Mouse (Mus musculus) heart, embryonic 11.5 days (tissue): ENCODE measurements around the gene Tnk1. TPM values are rescaled to one million over a fixed set of nuclear protein-coding genes. Genes with fewer than 3 reads are reported as not detected.

ENCODE experiments used
- ATAC-seq: fragments of 200-750 bp; cut with Nextera tagmentation; replicated peaks from 2 replicates; pipeline ENCODE4 v1.8.0; 2017; ENCODE audit warnings: moderate library complexity; ENCODE audit not compliant: insufficient number of reproducible peaks, low FRiP score, low TSS enrichment
- H3K27ac ChIP-seq: fragments of 300-500 bp; sonication (generic); 2 replicates; pipeline ENCODE4 v1.5.1; 2014; ENCODE audit warnings: mild to moderate bottlenecking, low read depth, low read length
- H3K27me3 ChIP-seq: fragments of 300-500 bp; sonication (generic); 2 replicates; pipeline ENCODE4 v1.6.1; 2014; ENCODE audit warnings: mild to moderate bottlenecking, low read length, mixed read lengths; ENCODE audit not compliant: control insufficient read depth, insufficient read depth
- H3K36me3 ChIP-seq: fragments of 300-500 bp; sonication (generic); 2 replicates; pipeline ENCODE4 v1.6.1; 2014; ENCODE audit warnings: mild to moderate bottlenecking, low read length, moderate library complexity, mixed read lengths; ENCODE audit not compliant: control insufficient read depth, insufficient read depth
- H3K4me1 ChIP-seq: fragments of 300-500 bp; sonication (generic); 2 replicates; pipeline ENCODE4 v1.6.1; 2014; ENCODE audit warnings: low read length; ENCODE audit not compliant: control insufficient read depth, insufficient read depth
- H3K4me2 ChIP-seq: fragments of 300-500 bp; sonication (generic); 2 replicates; pipeline ENCODE4 v1.6.1; 2014; ENCODE audit warnings: mild to moderate bottlenecking, moderate library complexity
- H3K4me3 ChIP-seq: fragments of 300-500 bp; sonication (generic); 2 replicates; pipeline ENCODE4 v1.5.1; 2014; ENCODE audit warnings: low read depth, low read length
- H3K9ac ChIP-seq: fragments of 300-500 bp; sonication (generic); 2 replicates; pipeline ENCODE4 v1.6.1; 2014; ENCODE audit warnings: mild to moderate bottlenecking, low read depth, low read length, moderate library complexity
- H3K9me3 ChIP-seq: fragments of 300-500 bp; sonication (generic); replicated peaks from 2 replicates; pipeline ENCODE4 v1.6.1; 2016; ENCODE audit warnings: low read length; ENCODE audit not compliant: control insufficient read depth
- WGBS: fragments of 180-500 bp; shearing (Covaris S2); extraction: QIAGEN DNeasy Blood & Tissue Kit; methylation state at CpG from one replicate; pipeline ENCODE4 v1.1.7; 2014; ENCODE audit not compliant: insufficient replicate concordance; 5-methylcytosine and 5-hydroxymethylcytosine counted together
- polyA plus RNA-seq: library from polyadenylated mRNA; unstranded; fragments of >200 nt; fragmentation: Nextera tagmentation; extraction: Ambion mirVana; gene quantifications from 2 replicates; pipeline ENCODE4 v1.2.1, GENCODE M21; 2014

The Tnk1 gene
- polyA plus RNA-seq, 1 experiment from 2014 or later: 0.23 TPM

- no peak for ATAC-seq
- Histone ChIP-seq H3K27ac (0 out of 2 replicates have a peak overlapping the region, but pooled peaks have one; percentile 2), H3K27me3 (no peaks in the 10 kb centered on the region), H3K4me3 (no peak overlapping the region), H3K9me3 (no peaks in the 10 kb centered on the region), H3K4me2 (no peak overlapping the region), H3K4me1 (peaks cover 34% of the 10 kb centered on the region), H3K36me3 (no peaks in the 10 kb centered on the region), H3K9ac (no peak overlapping the region)
- WGBS: 71% methylated on average over 5 of the region's 5 CpGs
Observed at GRCm38 (mm10) chr11:69894671-69895070, 36.1 kb upstream of the Tnk1 start.

- Histone ChIP-seq H3K9ac (no peak overlapping the region), H3K9me3 (no peaks in the 10 kb centered on the region), H3K27ac (no peak overlapping the region), H3K4me3 (no peak overlapping the region), H3K4me2 (0 out of 2 replicates have a peak overlapping the region, but pooled peaks have one; percentile 6), H3K36me3 (no peaks in the 10 kb centered on the region), H3K27me3 (no peaks in the 10 kb centered on the region), H3K4me1 (peaks cover 24% of the 10 kb centered on the region)
- ATAC-seq: no peak
- 39% methylated on average over 4 of the region's 4 CpGs for WGBS
Observed at GRCm38 (mm10) chr11:69891482-69891881, 33.0 kb upstream of the Tnk1 start.

GRCm38 (mm10) chr11:69886907-69887635 is 28.5 kb upstream of the Tnk1 start:
- Histone ChIP-seq H3K4me1 (peaks cover 38% of the 10 kb centered on the region), H3K9ac (0 out of 2 replicates have a peak overlapping the region, but pooled peaks have one; percentile 22), H3K9me3 (no peaks in the 10 kb centered on the region), H3K4me2 (peak overlapping the region; percentile 40), H3K36me3 (no peaks in the 10 kb centered on the region), H3K27ac (peak overlapping the region; percentile 88), H3K4me3 (no peak overlapping the region), H3K27me3 (no peaks in the 10 kb centered on the region)
- 45% methylated on average over 8 of the region's 8 CpGs for WGBS
- ATAC-seq: peak; percentile 73; the same call in 1 of the 2 replicates

GRCm38 (mm10) chr11:69884663-69885062 is 26.1 kb upstream of the Tnk1 start:
- Histone ChIP-seq H3K9me3 (no peaks in the 10 kb centered on the region), H3K36me3 (no peaks in the 10 kb centered on the region), H3K4me2 (peak overlapping the region; percentile 27; the same call in 1 of the 2 replicates), H3K4me3 (no peak overlapping the region), H3K27me3 (no peaks in the 10 kb centered on the region), H3K4me1 (peaks cover 30% of the 10 kb centered on the region), H3K27ac (peak overlapping the region; percentile 35; the same call in 1 of the 2 replicates), H3K9ac (peak overlapping the region; percentile 40; the same call in 1 of the 2 replicates)
- no peak for ATAC-seq
- 77% methylated on average over 8 of the region's 8 CpGs for WGBS

- Histone ChIP-seq H3K9me3 (no peaks in the 10 kb centered on the region), H3K27ac (peak overlapping the region; percentile 35; the same call in 1 of the 2 replicates), H3K36me3 (no peaks in the 10 kb centered on the region), H3K4me3 (no peak overlapping the region), H3K4me2 (peak overlapping the region; percentile 27; the same call in 1 of the 2 replicates), H3K9ac (0 out of 2 replicates have a peak overlapping the region, but pooled peaks have one; percentile 40), H3K4me1 (peaks cover 32% of the 10 kb centered on the region), H3K27me3 (no peaks in the 10 kb centered on the region)
- 60% methylated on average over 9 of the region's 9 CpGs for WGBS
- no peak for ATAC-seq
Observed at GRCm38 (mm10) chr11:69884240-69884639, 25.7 kb upstream of the Tnk1 start.

- H3K27ac ChIP-seq: no peak overlapping the region
- H3K4me1 ChIP-seq: peaks cover 36% of the 10 kb centered on the region
- H3K4me2 ChIP-seq: peak overlapping the region; percentile 27; the same call in 1 of the 2 replicates
- no peaks in the 10 kb centered on the region for H3K27me3 ChIP-seq
- no peak overlapping the region for H3K4me3 ChIP-seq
- H3K9ac ChIP-seq: no peak overlapping the region
- no peaks in the 10 kb centered on the region for H3K9me3 ChIP-seq
- no peak for ATAC-seq
- H3K36me3 ChIP-seq: no peaks in the 10 kb centered on the region
- 84% methylated on average over 8 of the region's 8 CpGs for WGBS
Observed at GRCm38 (mm10) chr11:69883527-69884151, 25.1 kb upstream of the Tnk1 start.

- Histone ChIP-seq H3K4me3 (no peak overlapping the region), H3K9ac (no peak overlapping the region), H3K9me3 (no peaks in the 10 kb centered on the region), H3K4me1 (peaks cover 36% of the 10 kb centered on the region), H3K4me2 (no peak overlapping the region; the same call in 1 of the 2 replicates), H3K27me3 (no peaks in the 10 kb centered on the region), H3K27ac (no peak overlapping the region), H3K36me3 (no peaks in the 10 kb centered on the region)
- no peak for ATAC-seq
- 59% methylated on average over 4 of the region's 4 CpGs for WGBS
Observed at GRCm38 (mm10) chr11:69883066-69883465, 24.5 kb upstream of the Tnk1 start.

GRCm38 (mm10) chr11:69881787-69882670 is 23.5 kb upstream of the Tnk1 start:
- Histone ChIP-seq H3K9ac (peak overlapping the region; percentile 82), H3K4me1 (peaks cover 33% of the 10 kb centered on the region), H3K27me3 (no peaks in the 10 kb centered on the region), H3K27ac (peak overlapping the region; percentile 90), H3K4me3 (peak overlapping the region; percentile 63), H3K36me3 (no peaks in the 10 kb centered on the region), H3K4me2 (peak overlapping the region; percentile 79), H3K9me3 (no peaks in the 10 kb centered on the region)
- no peak for ATAC-seq
- 61% methylated on average over 21 of the region's 21 CpGs for WGBS
